In genomic region chr1:113194116-113194812, GRCm38 (mm10) we compare ENCODE assay signal across 22 mouse cellular contexts.
"Had no signal": no experiment of that assay in that cellular context is flagged by ENCODE, and none has a peak within 500 bp of the region (broad histone marks: within the 10 kb centered on the region; RNA-seq: fewer than 3 reads in every experiment).

No protein-coding gene starts in this region.

- H3K9me3 ChIP-seq: limb, embryonic 12.5 days; limb, embryonic 15.5 days; lung, embryonic 15.5 days; megakaryocyte, embryonic 14.5 days; midbrain, embryonic 10.5 days; midbrain, embryonic 13.5 days; neural tube, embryonic 13.5 days had no signal

- ATAC-seq: inflammation-experienced regulatory T-cells, adult 6 months; midbrain, embryonic 13.5 days; midbrain, embryonic 16.5 days had no signal

- DNase-seq: kidney, adult 18-20 months; kidney, adult 9 months; kidney, postnatal 14 days; kidney, postnatal 4 days; left cerebral cortex, postnatal 4 days; lung, postnatal 10 days; lung, postnatal 36 days; retina, postnatal 1 day; right cerebral cortex, postnatal 25 days; thymus, adult 2 months; thymus, postnatal 14 days; thymus, postnatal 4 days had no signal

- H3K27ac ChIP-seq: limb, embryonic 12.5 days; limb, embryonic 15.5 days; lung, embryonic 15.5 days; midbrain, embryonic 10.5 days; midbrain, embryonic 13.5 days; neural tube, embryonic 13.5 days had no signal

- H3K9ac ChIP-seq: limb, embryonic 12.5 days; limb, embryonic 15.5 days; lung, embryonic 15.5 days; midbrain, embryonic 13.5 days; neural tube, embryonic 13.5 days had no signal

- H3K27me3 ChIP-seq: limb, embryonic 12.5 days; limb, embryonic 15.5 days; lung, embryonic 15.5 days; megakaryocyte, embryonic 14.5 days; midbrain, embryonic 13.5 days; neural tube, embryonic 13.5 days had no signal

- H3K4me1 ChIP-seq: limb, embryonic 12.5 days; limb, embryonic 15.5 days; lung, embryonic 15.5 days; megakaryocyte, embryonic 14.5 days; midbrain, embryonic 10.5 days; midbrain, embryonic 13.5 days; neural tube, embryonic 13.5 days had no signal

- H3K4me2 ChIP-seq: limb, embryonic 12.5 days; limb, embryonic 15.5 days; lung, embryonic 15.5 days; midbrain, embryonic 13.5 days; neural tube, embryonic 13.5 days had no signal

- H3K4me3 ChIP-seq: limb, embryonic 12.5 days; limb, embryonic 15.5 days; lung, embryonic 15.5 days; megakaryocyte, embryonic 14.5 days; midbrain, embryonic 10.5 days; midbrain, embryonic 13.5 days; myocyte; neural tube, embryonic 13.5 days had no signal

- H3K36me3 ChIP-seq: limb, embryonic 12.5 days; limb, embryonic 15.5 days; lung, embryonic 15.5 days; midbrain, embryonic 10.5 days; midbrain, embryonic 13.5 days; neural tube, embryonic 13.5 days had no signal
